ENCODE assay signal across 8 mouse cellular contexts in genomic region chr11:78345801-78346200, GRCm38 (mm10). TPM values are rescaled to one million over a fixed set of nuclear protein-coding genes. Genes with fewer than 3 reads are reported as not detected.
DNase-seq lines count a peak whose midpoint lies in the region; ATAC-seq and TF ChIP-seq lines count a peak whose summit lies in the region.

No protein-coding gene starts in this region.

- peak in 1 of 2 experiments; percentile 9; a peak in 1 of 4 replicates for TF ChIP-seq POLR2A in MEL (IDR thresholded peaks at IDR 0.05; ENCODE audit: control insufficient read depth in 1 of 2, insufficient read depth in 1 of 2, low read depth in 1 of 2, low read length in 2 of 2, poor library complexity in 1 of 2)
- no peak for TF ChIP-seq POLR2A in liver, adult 2 months (IDR thresholded peaks at IDR 0.05; ENCODE audit: extremely low read depth, insufficient read depth, low read length)

- H3K79me2 ChIP-seq in MEL (ENCODE audit: control insufficient read depth, insufficient read depth, low read length, poor library complexity), result peaks cover 9% of the 10 kb centered on the region
- H3K79me2 ChIP-seq in liver, adult 2 months (ENCODE audit: control insufficient read depth, insufficient read depth, low read length), result no peaks in the 10 kb centered on the region

- peak overlapping the region; percentile 13; the same call in 1 of the 2 replicates for H3K27ac ChIP-seq in forebrain, embryonic 10.5 days
- no peak overlapping the region for H3K27ac ChIP-seq in forebrain, embryonic 16.5 days (ENCODE audit: low read length)
- peak overlapping the region; percentile 56 for H3K27ac ChIP-seq in MEL (ENCODE audit: control insufficient read depth, low read depth, low read length)
- H3K27ac ChIP-seq in liver, adult 2 months (replicated peaks; ENCODE audit: insufficient read depth, low read depth, low read length), result peak overlapping the region; percentile 39; the same call in 1 of the 2 replicates
- no peak overlapping the region for H3K27ac ChIP-seq in kidney, embryonic 14.5 days (ENCODE audit: low read depth, low read length)
- H3K27ac ChIP-seq in forebrain, embryonic 13.5 days, result no peak overlapping the region

- peaks cover 59% of the 10 kb centered on the region for H3K4me1 ChIP-seq in forebrain, embryonic 10.5 days
- H3K4me1 ChIP-seq in forebrain, embryonic 16.5 days (replicated peaks; ENCODE audit: control insufficient read depth, insufficient read depth, low read length), result peaks cover 21% of the 10 kb centered on the region
- peaks cover 13 to 25% of the 10 kb centered on the region in 2 experiments for H3K4me1 ChIP-seq in MEL (ENCODE audit: control insufficient read depth in 1 of 2, insufficient read depth in 2 of 2, low read length in 2 of 2)
- peaks cover 14% of the 10 kb centered on the region for H3K4me1 ChIP-seq in liver, adult 2 months (ENCODE audit: control insufficient read depth, insufficient read depth, low read length)
- peaks cover 24% of the 10 kb centered on the region for H3K4me1 ChIP-seq in kidney, embryonic 14.5 days (ENCODE audit: control insufficient read depth, insufficient read depth, low read length)
- peaks cover 41% of the 10 kb centered on the region for H3K4me1 ChIP-seq in forebrain, embryonic 13.5 days

- 82% methylated on average over 7 of the region's 7 CpGs for WGBS in forebrain, embryonic 10.5 days
- WGBS in forebrain, embryonic 16.5 days, result 82% methylated on average over 7 of the region's 7 CpGs
- 55% methylated on average over 7 of the region's 7 CpGs for WGBS in liver, adult 2 months
- 79% methylated on average over 7 of the region's 7 CpGs for WGBS in kidney, embryonic 14.5 days
- WGBS in forebrain, embryonic 13.5 days, result 77% methylated on average over 7 of the region's 7 CpGs

- H3K4me3 ChIP-seq in forebrain, embryonic 10.5 days, result no peak overlapping the region
- no peak overlapping the region for H3K4me3 ChIP-seq in forebrain, embryonic 16.5 days (replicated peaks; ENCODE audit: low read length)
- H3K4me3 ChIP-seq in MEL (ENCODE audit: control insufficient read depth in 1 of 2, insufficient read depth in 1 of 2, low read depth in 2 of 2, low read length in 2 of 2), result peak overlapping the region; percentile 1 to 6; a peak in 1 of 4 replicates
- no peak overlapping the region for H3K4me3 ChIP-seq in liver, adult 2 months (ENCODE audit: insufficient read depth, low read depth, low read length)
- no peak overlapping the region for H3K4me3 ChIP-seq in kidney, embryonic 14.5 days (ENCODE audit: low read length)
- no peak overlapping the region for H3K4me3 ChIP-seq in forebrain, embryonic 13.5 days

- no peak overlapping the region for H3K9ac ChIP-seq in forebrain, embryonic 16.5 days (replicated peaks; ENCODE audit: low read depth, low read length)
- H3K9ac ChIP-seq in MEL (ENCODE audit: control insufficient read depth, low read depth, low read length, poor library complexity, severe bottlenecking), result peak overlapping the region; percentile 27
- H3K9ac ChIP-seq in liver, adult 2 months (ENCODE audit: low read depth, low read length), result no peak overlapping the region
- H3K9ac ChIP-seq in kidney, embryonic 14.5 days (ENCODE audit: low read depth, low read length), result no peak overlapping the region
- H3K9ac ChIP-seq in forebrain, embryonic 13.5 days, result no peak overlapping the region; the same call in 1 of the 2 replicates

- no peak for DNase-seq in forebrain, embryonic 10.5 days (ENCODE audit: extremely low spot score, low spot score)
- DNase-seq in MEL (ENCODE audit: low read depth, low spot score), result peak; percentile 79
- no peak for DNase-seq in liver, adult 2 months (ENCODE audit: extremely low read depth, low read depth, low spot score)
- DNase-seq in cerebellum, postnatal 10 days, result no peak

- H3K27me3 ChIP-seq in forebrain, embryonic 10.5 days (ENCODE audit: poor library complexity, severe bottlenecking), result no peaks in the 10 kb centered on the region
- H3K27me3 ChIP-seq in forebrain, embryonic 16.5 days (replicated peaks; ENCODE audit: control insufficient read depth, insufficient read depth, low read length), result no peaks in the 10 kb centered on the region
- no peaks in the 10 kb centered on the region for H3K27me3 ChIP-seq in MEL (ENCODE audit: control insufficient read depth in 1 of 2, insufficient read depth in 2 of 2, low read length in 2 of 2)
- H3K27me3 ChIP-seq in liver, adult 2 months (ENCODE audit: control insufficient read depth, insufficient read depth, low read length), result no peaks in the 10 kb centered on the region
- H3K27me3 ChIP-seq in kidney, embryonic 14.5 days (ENCODE audit: control insufficient read depth, insufficient read depth, low read length), result no peaks in the 10 kb centered on the region
- H3K27me3 ChIP-seq in forebrain, embryonic 13.5 days, result no peaks in the 10 kb centered on the region

- no peak overlapping the region for H3K4me2 ChIP-seq in forebrain, embryonic 16.5 days (ENCODE audit: low read length)
- H3K4me2 ChIP-seq in kidney, embryonic 14.5 days (replicated peaks; ENCODE audit: low read depth, low read length), result no peak overlapping the region
- no peak overlapping the region for H3K4me2 ChIP-seq in forebrain, embryonic 13.5 days

- no peak for TF ChIP-seq RAD21 in MEL (IDR thresholded peaks at IDR 0.05; ENCODE audit: low read depth, low read length)

- no peaks in the 10 kb centered on the region for H3K9me3 ChIP-seq in forebrain, embryonic 10.5 days
- no peaks in the 10 kb centered on the region for H3K9me3 ChIP-seq in forebrain, embryonic 16.5 days (ENCODE audit: control insufficient read depth, low read length)
- no peaks in the 10 kb centered on the region for H3K9me3 ChIP-seq in MEL (replicated peaks; ENCODE audit: insufficient read depth, low read length)
- no peaks in the 10 kb centered on the region for H3K9me3 ChIP-seq in kidney, embryonic 14.5 days (ENCODE audit: control insufficient read depth, low read length)
- no peaks in the 10 kb centered on the region for H3K9me3 ChIP-seq in forebrain, embryonic 13.5 days (replicated peaks)

- ATAC-seq in forebrain, embryonic 16.5 days, result no peak
- ATAC-seq in neutrophil, adult 5-6 weeks (ENCODE audit: extremely low read depth, insufficient number of reproducible peaks, low FRiP score, poor library complexity, severe bottlenecking), result peak; percentile 35
- ATAC-seq in kidney, embryonic 14.5 days (ENCODE audit: low FRiP score, low TSS enrichment), result no peak
- no peak for ATAC-seq in forebrain, embryonic 13.5 days

- peaks cover 47% of the 10 kb centered on the region for H3K36me3 ChIP-seq in forebrain, embryonic 10.5 days (replicated peaks)
- H3K36me3 ChIP-seq in forebrain, embryonic 16.5 days (ENCODE audit: control insufficient read depth, insufficient read depth), result no peaks in the 10 kb centered on the region
- H3K36me3 ChIP-seq in MEL (ENCODE audit: control insufficient read depth in 1 of 2, insufficient read depth in 2 of 2, low read length in 2 of 2), result peaks cover 0 to 21% of the 10 kb centered on the region in 2 experiments; a peak in 2 of 4 replicates
- H3K36me3 ChIP-seq in liver, adult 2 months (ENCODE audit: control insufficient read depth, insufficient read depth, low read length), result no peaks in the 10 kb centered on the region
- H3K36me3 ChIP-seq in kidney, embryonic 14.5 days (ENCODE audit: control insufficient read depth, insufficient read depth, low read length), result peaks cover 10% of the 10 kb centered on the region; the same call in 1 of the 2 replicates
- H3K36me3 ChIP-seq in forebrain, embryonic 13.5 days (ENCODE audit: poor library complexity, severe bottlenecking), result peaks cover 34% of the 10 kb centered on the region

- TF ChIP-seq EP300 in MEL (IDR thresholded peaks at IDR 0.05; ENCODE audit: low read depth in 1 of 2, low read length in 2 of 2), result peak; percentile 36 to 43; a peak in 2 of 4 replicates

- TF ChIP-seq CTCF in MEL (IDR thresholded peaks at IDR 0.05 in 2 of 3, conservative IDR thresholded peaks at IDR 0.05 in 1 of 3; ENCODE audit: control insufficient read depth in 1 of 3, insufficient read depth in 1 of 3, low read depth in 2 of 3, low read length in 3 of 3, poor library complexity in 1 of 3, severe bottlenecking in 1 of 3), result no peak
- TF ChIP-seq CTCF in liver, adult 2 months (IDR thresholded peaks at IDR 0.05; ENCODE audit: low read depth, low read length), result no peak

RNA-seq across cellular contexts. Expression of gene Unc119, which starts 2.5 kb away (rescaled TPM):
- polyA plus RNA-seq in forebrain, embryonic 10.5 days (2016; fragmentation: Nextera tagmentation; extraction: Ambion mirVana), result 60.2 and 62.8 TPM in 2 replicates
- 68.6 and 69.1 TPM in 2 replicates for polyA plus RNA-seq in forebrain, embryonic 16.5 days (2015; fragmentation: Nextera tagmentation; extraction: Ambion mirVana)
- total RNA-seq in MEL (2012; rRNA removed), result 61.7 and 63.0 TPM in 2 replicates
- 100 to 1,000 TPM in 1 of 2 experiments, not detected in 1; 140 TPM for polyA plus RNA-seq in MEL (2012; ENCODE audit: insufficient read depth in 1 of 2, insufficient read length in 2 of 2, low read depth in 1 of 2, low replicate concordance in 2 of 2, missing spikeins in 1 of 2)
- 5.5 and 7.2 TPM in 2 replicates for total RNA-seq in liver, adult 2 months (2014; rRNA removed)
- 7.7 and 12.7 TPM in 2 replicates for polyA plus RNA-seq in liver, adult 2 months (2012; rRNA removed)
- 62.9 and 76.7 TPM in 2 replicates for total RNA-seq in neutrophil, adult 5-6 weeks (2017)
- polyA plus RNA-seq in kidney, embryonic 14.5 days (2014; fragmentation: Nextera tagmentation; extraction: Ambion mirVana), result 49.6 and 57.1 TPM in 2 replicates
- 68.7 and 70.2 TPM in 2 replicates for polyA plus RNA-seq in forebrain, embryonic 13.5 days (2015; fragmentation: Nextera tagmentation; extraction: Ambion mirVana)

RNA-seq across cellular contexts. Expression of gene Pigs, which starts 17.6 kb away (rescaled TPM):
- 76.3 and 77.5 TPM in 2 replicates for polyA plus RNA-seq in forebrain, embryonic 10.5 days (2016; fragmentation: Nextera tagmentation; extraction: Ambion mirVana)
- 61.1 and 61.4 TPM in 2 replicates for polyA plus RNA-seq in forebrain, embryonic 16.5 days (2015; fragmentation: Nextera tagmentation; extraction: Ambion mirVana)
- 27.6 and 28.5 TPM in 2 replicates for total RNA-seq in MEL (2012; rRNA removed)
- polyA plus RNA-seq in MEL (2012; ENCODE audit: insufficient read depth in 1 of 2, insufficient read length in 2 of 2, low read depth in 1 of 2, low replicate concordance in 2 of 2, missing spikeins in 1 of 2), result 10 to 100 TPM; 51.2 to 97.1 TPM
- total RNA-seq in liver, adult 2 months (2014; rRNA removed), result 6.6 and 8.6 TPM in 2 replicates
- polyA plus RNA-seq in liver, adult 2 months (2012; rRNA removed), result 34.9 and 35.5 TPM in 2 replicates
- 17.2 and 21.1 TPM in 2 replicates for total RNA-seq in neutrophil, adult 5-6 weeks (2017)
- 48.9 and 76.0 TPM in 2 replicates for polyA plus RNA-seq in kidney, embryonic 14.5 days (2014; fragmentation: Nextera tagmentation; extraction: Ambion mirVana)
- polyA plus RNA-seq in forebrain, embryonic 13.5 days (2015; fragmentation: Nextera tagmentation; extraction: Ambion mirVana), result 55.0 and 62.0 TPM in 2 replicates

RNA-seq across cellular contexts. Expression of gene Aldoc, which starts 23.0 kb away (rescaled TPM):
- 2.7 and 3.3 TPM in 2 replicates for polyA plus RNA-seq in forebrain, embryonic 10.5 days (2016; fragmentation: Nextera tagmentation; extraction: Ambion mirVana)
- 152 and 186 TPM in 2 replicates for polyA plus RNA-seq in forebrain, embryonic 16.5 days (2015; fragmentation: Nextera tagmentation; extraction: Ambion mirVana)
- 3.0 and 4.0 TPM in 2 replicates for total RNA-seq in MEL (2012; rRNA removed)
- 1 to 10 TPM in 1 of 2 experiments, not detected in 1; 8.1 TPM for polyA plus RNA-seq in MEL (2012; ENCODE audit: insufficient read depth in 1 of 2, insufficient read length in 2 of 2, low read depth in 1 of 2, low replicate concordance in 2 of 2, missing spikeins in 1 of 2)
- 15.8 and 16.9 TPM in 2 replicates for total RNA-seq in liver, adult 2 months (2014; rRNA removed)
- 8.8 and 19.1 TPM in 2 replicates for polyA plus RNA-seq in liver, adult 2 months (2012; rRNA removed)
- 1.7 and 2.9 TPM in 2 replicates for total RNA-seq in neutrophil, adult 5-6 weeks (2017)
- 2.3 and 4.3 TPM in 2 replicates for polyA plus RNA-seq in kidney, embryonic 14.5 days (2014; fragmentation: Nextera tagmentation; extraction: Ambion mirVana)
- polyA plus RNA-seq in forebrain, embryonic 13.5 days (2015; fragmentation: Nextera tagmentation; extraction: Ambion mirVana), result 135 and 142 TPM in 2 replicates

RNA-seq across cellular contexts. Expression of gene Foxn1, which starts 40.6 kb away (rescaled TPM):
- not detected in 2 replicates for polyA plus RNA-seq in forebrain, embryonic 10.5 days (2016; fragmentation: Nextera tagmentation; extraction: Ambion mirVana)
- polyA plus RNA-seq in forebrain, embryonic 16.5 days (2015; fragmentation: Nextera tagmentation; extraction: Ambion mirVana), result not detected in 2 replicates
- total RNA-seq in MEL (2012; rRNA removed), result not detected in 2 replicates
- polyA plus RNA-seq in MEL (2012; ENCODE audit: insufficient read depth in 1 of 2, insufficient read length in 2 of 2, low read depth in 1 of 2, low replicate concordance in 2 of 2, missing spikeins in 1 of 2), result not detected
- not detected in 2 replicates for total RNA-seq in liver, adult 2 months (2014; rRNA removed)
- polyA plus RNA-seq in liver, adult 2 months (2012; rRNA removed), result not detected in 2 replicates
- not detected in 2 replicates for total RNA-seq in neutrophil, adult 5-6 weeks (2017)
- 0.11 TPM in 1 of 2 replicates, not detected in the other for polyA plus RNA-seq in kidney, embryonic 14.5 days (2014; fragmentation: Nextera tagmentation; extraction: Ambion mirVana)
- polyA plus RNA-seq in forebrain, embryonic 13.5 days (2015; fragmentation: Nextera tagmentation; extraction: Ambion mirVana), result not detected in 2 replicates

RNA-seq across cellular contexts. Expression of gene Spag5, which starts 44.5 kb away (rescaled TPM):
- 74.9 and 76.6 TPM in 2 replicates for polyA plus RNA-seq in forebrain, embryonic 10.5 days (2016; fragmentation: Nextera tagmentation; extraction: Ambion mirVana)
- polyA plus RNA-seq in forebrain, embryonic 16.5 days (2015; fragmentation: Nextera tagmentation; extraction: Ambion mirVana), result 21.6 and 22.1 TPM in 2 replicates
- 40.1 and 50.9 TPM in 2 replicates for total RNA-seq in MEL (2012; rRNA removed)
- polyA plus RNA-seq in MEL (2012; ENCODE audit: insufficient read depth in 1 of 2, insufficient read length in 2 of 2, low read depth in 1 of 2, low replicate concordance in 2 of 2, missing spikeins in 1 of 2), result 100 to 1,000 TPM in 1 of 2 experiments, 10 to 100 TPM in 1; 77.5 to 274 TPM
- total RNA-seq in liver, adult 2 months (2014; rRNA removed), result 0.54 and 0.83 TPM in 2 replicates
- polyA plus RNA-seq in liver, adult 2 months (2012; rRNA removed), result 0.15 and 0.19 TPM in 2 replicates
- 0.37 and 0.93 TPM in 2 replicates for total RNA-seq in neutrophil, adult 5-6 weeks (2017)
- 35.7 and 50.9 TPM in 2 replicates for polyA plus RNA-seq in kidney, embryonic 14.5 days (2014; fragmentation: Nextera tagmentation; extraction: Ambion mirVana)
- 41.8 and 46.4 TPM in 2 replicates for polyA plus RNA-seq in forebrain, embryonic 13.5 days (2015; fragmentation: Nextera tagmentation; extraction: Ambion mirVana)

Comparison
In these comparisons a context has a peak if more than half of its experiments do, and no peak if none do; other contexts are left out.
1. H3K27ac ChIP-seq: peak in forebrain, embryonic 10.5 days (single experiment), MEL (single experiment) and liver, adult 2 months (single experiment); none in forebrain, embryonic 16.5 days (single experiment), kidney, embryonic 14.5 days (single experiment) and forebrain, embryonic 13.5 days (single experiment).
2. H3K4me3 ChIP-seq: peak in MEL (2 of 2); none in forebrain, embryonic 10.5 days (single experiment), forebrain, embryonic 16.5 days (single experiment), liver, adult 2 months (single experiment), kidney, embryonic 14.5 days (single experiment) and forebrain, embryonic 13.5 days (single experiment).